Mouse (Mus musculus): ENCODE data around the gene Ppp1r16b. TPM values are rescaled to one million over a fixed set of nuclear protein-coding genes. Genes with fewer than 3 reads are reported as not detected.

The Ppp1r16b gene
- polyA plus RNA-seq, 1 experiment: 59.8 TPM

DNA sequence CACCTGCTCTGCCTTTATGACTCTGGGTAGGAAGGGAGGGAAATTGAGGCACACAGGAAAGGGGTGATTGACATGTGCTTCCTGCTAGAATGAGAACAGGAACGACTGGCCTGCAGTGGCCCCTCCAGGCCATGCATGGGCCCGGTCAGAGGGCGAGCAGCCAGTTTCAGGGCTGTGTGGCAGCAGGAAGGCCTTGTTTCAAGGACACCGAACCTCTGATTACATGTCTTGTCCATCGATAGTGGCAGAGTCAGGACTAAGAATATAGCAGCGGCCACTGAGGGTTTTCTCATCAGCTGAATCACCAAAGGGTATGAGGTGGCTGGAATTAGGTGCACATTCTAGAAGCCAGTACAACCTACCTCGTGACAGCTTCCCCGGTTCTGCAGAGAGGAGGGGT is 109.7 kb downstream of the Ppp1r16b start:
- no peak for DNase-seq
- no peak overlapping the region for H3K27ac ChIP-seq (ENCODE audit: insufficient read depth, low read length)

DNA sequence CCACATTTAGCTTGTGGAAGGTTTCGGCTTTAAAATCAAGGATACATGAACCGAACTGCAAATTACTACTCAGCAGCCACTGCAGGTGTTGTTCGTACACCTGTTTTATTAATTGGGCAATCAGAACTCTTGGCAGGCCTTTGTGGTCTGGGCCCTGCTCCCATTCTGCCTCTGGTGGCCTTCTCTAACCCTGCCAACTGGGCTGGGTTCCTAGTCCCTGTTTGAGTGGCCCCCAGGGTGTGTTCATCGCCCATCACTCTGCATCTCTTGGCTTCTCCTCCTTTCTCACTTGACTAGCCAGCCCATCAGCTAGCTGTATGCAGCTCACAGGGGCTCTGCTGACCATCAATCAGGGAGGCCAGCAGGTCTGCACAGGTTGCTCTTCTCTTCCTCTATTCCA is 111.5 kb downstream of the Ppp1r16b start:
- 19% methylated on average over 4 of the region's 4 CpGs for WGBS
- Histone ChIP-seq H3K4me1 (ENCODE audit: control insufficient read depth, insufficient read depth, low read length) (no peaks in the 10 kb centered on the region), H3K27ac (ENCODE audit: insufficient read depth, low read length) (no peak overlapping the region), H3K27me3 (ENCODE audit: control insufficient read depth, insufficient read depth, low read length) (no peaks in the 10 kb centered on the region), H3K4me3 (replicated peaks; ENCODE audit: insufficient read depth, low read depth, low read length) (no peak overlapping the region)
- DNase-seq: peak in 1 of 2 experiments; percentile 10
- TF ChIP-seq POLR2A (IDR thresholded peaks at IDR 0.05; ENCODE audit: borderline replicate concordance, insufficient read depth, low read length): no peak
- TF ChIP-seq CTCF (IDR thresholded peaks at IDR 0.05; ENCODE audit: borderline replicate concordance, insufficient read depth, low read depth, low read length): no peak

More for the DNA sequence above, 109.7 kb downstream of the Ppp1r16b start:
- WGBS: 89% methylated on average over 8 of the region's 8 CpGs
- Histone ChIP-seq H3K27me3 (ENCODE audit: control insufficient read depth, insufficient read depth, low read length) (no peaks in the 10 kb centered on the region), H3K4me1 (ENCODE audit: control insufficient read depth, insufficient read depth, low read length) (no peaks in the 10 kb centered on the region), H3K4me3 (replicated peaks; ENCODE audit: insufficient read depth, low read depth, low read length) (no peak overlapping the region)
- TF ChIP-seq POLR2A (IDR thresholded peaks at IDR 0.05; ENCODE audit: borderline replicate concordance, insufficient read depth, low read length): no peak

DNA sequence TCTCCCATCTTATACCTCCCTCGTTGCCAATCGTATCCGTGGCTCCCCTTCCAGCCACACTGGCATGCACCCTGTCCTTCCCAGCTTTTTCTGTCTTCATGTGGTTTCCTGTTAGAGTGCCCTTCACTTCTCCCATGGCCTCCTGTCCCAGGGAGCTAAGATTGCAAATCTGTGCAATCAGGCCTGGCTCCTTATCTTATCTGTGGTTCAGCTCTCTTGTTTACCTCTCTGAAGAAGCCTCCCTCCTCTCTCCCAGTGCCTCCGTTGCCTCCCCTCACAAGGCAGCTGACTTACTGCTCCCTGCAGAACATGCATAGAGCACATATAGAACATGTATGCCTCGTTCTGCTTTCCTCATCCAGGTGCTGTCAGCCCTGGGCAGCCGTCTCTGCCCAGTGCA is 112.3 kb downstream of the Ppp1r16b start:
- TF ChIP-seq CTCF (IDR thresholded peaks at IDR 0.05; ENCODE audit: borderline replicate concordance, insufficient read depth, low read depth, low read length) (no peak), POLR2A (IDR thresholded peaks at IDR 0.05; ENCODE audit: borderline replicate concordance, insufficient read depth, low read length) (no peak)
- DNase-seq: no peak
- Histone ChIP-seq H3K27me3 (ENCODE audit: control insufficient read depth, insufficient read depth, low read length) (no peaks in the 10 kb centered on the region), H3K4me3 (replicated peaks; ENCODE audit: insufficient read depth, low read depth, low read length) (no peak overlapping the region), H3K27ac (ENCODE audit: insufficient read depth, low read length) (no peak overlapping the region), H3K4me1 (ENCODE audit: control insufficient read depth, insufficient read depth, low read length) (no peaks in the 10 kb centered on the region)
- whole genome bisulfite sequencing: 61% methylated on average over 6 of the region's 6 CpGs

DNA sequence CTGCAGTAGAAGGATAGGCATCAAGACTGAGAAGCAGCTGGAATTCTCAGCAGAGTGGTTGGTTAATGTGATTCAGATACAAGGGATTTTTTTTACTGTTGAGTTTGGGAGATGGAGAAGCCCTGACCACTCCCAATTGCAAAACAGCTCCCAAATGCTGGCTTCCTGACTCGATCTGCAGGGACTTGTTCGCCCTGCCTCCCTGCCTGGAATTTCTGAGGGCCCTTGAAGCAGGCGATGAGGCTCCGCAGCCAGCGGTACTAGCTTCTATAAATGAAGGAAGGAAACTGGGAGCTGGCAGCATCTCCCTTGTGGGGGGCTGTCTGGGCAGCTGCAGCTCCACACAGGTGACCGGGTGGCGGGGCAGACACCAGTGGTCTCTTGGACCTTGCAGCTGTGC is 113.2 kb downstream of the Ppp1r16b start:
- Histone ChIP-seq H3K4me1 (ENCODE audit: control insufficient read depth, insufficient read depth, low read length) (no peaks in the 10 kb centered on the region), H3K4me3 (replicated peaks; ENCODE audit: insufficient read depth, low read depth, low read length) (no peak overlapping the region), H3K27ac (ENCODE audit: insufficient read depth, low read length) (no peak overlapping the region), H3K27me3 (ENCODE audit: control insufficient read depth, insufficient read depth, low read length) (no peaks in the 10 kb centered on the region)
- no peak for DNase-seq
- WGBS: 89% methylated on average over 7 of the region's 7 CpGs
- TF ChIP-seq POLR2A (IDR thresholded peaks at IDR 0.05; ENCODE audit: borderline replicate concordance, insufficient read depth, low read length) (no peak), CTCF (IDR thresholded peaks at IDR 0.05; ENCODE audit: borderline replicate concordance, insufficient read depth, low read depth, low read length) (no peak)

DNA sequence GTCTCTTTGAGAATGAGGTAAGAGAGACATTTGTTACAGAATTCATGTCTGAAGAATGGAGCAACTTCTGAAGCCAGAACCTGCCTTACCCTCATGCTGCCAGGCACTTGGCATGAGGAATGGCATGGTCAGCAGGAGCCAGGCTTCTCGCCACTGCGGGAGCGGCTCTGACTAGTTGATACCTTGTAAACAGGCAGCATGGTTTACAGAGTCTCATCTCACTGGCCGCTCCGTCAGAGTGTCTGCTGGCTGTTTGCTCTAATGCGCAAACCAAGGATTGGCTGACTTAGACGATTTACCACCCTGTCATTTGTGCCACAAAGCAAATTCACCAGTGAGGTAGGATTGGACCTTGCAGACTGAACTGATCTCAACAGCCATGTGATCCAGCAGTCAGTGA is 115.9 kb downstream of the Ppp1r16b start:
- no peak for DNase-seq
- Histone ChIP-seq H3K4me3 (replicated peaks; ENCODE audit: insufficient read depth, low read depth, low read length) (no peak overlapping the region), H3K4me1 (ENCODE audit: control insufficient read depth, insufficient read depth, low read length) (no peaks in the 10 kb centered on the region), H3K27me3 (ENCODE audit: control insufficient read depth, insufficient read depth, low read length) (no peaks in the 10 kb centered on the region), H3K27ac (ENCODE audit: insufficient read depth, low read length) (no peak overlapping the region)
- WGBS: 22% methylated on average over 7 of the region's 7 CpGs
- TF ChIP-seq CTCF (IDR thresholded peaks at IDR 0.05; ENCODE audit: borderline replicate concordance, insufficient read depth, low read depth, low read length): no peak
- no peak for TF ChIP-seq POLR2A (IDR thresholded peaks at IDR 0.05; ENCODE audit: borderline replicate concordance, insufficient read depth, low read length)

DNA sequence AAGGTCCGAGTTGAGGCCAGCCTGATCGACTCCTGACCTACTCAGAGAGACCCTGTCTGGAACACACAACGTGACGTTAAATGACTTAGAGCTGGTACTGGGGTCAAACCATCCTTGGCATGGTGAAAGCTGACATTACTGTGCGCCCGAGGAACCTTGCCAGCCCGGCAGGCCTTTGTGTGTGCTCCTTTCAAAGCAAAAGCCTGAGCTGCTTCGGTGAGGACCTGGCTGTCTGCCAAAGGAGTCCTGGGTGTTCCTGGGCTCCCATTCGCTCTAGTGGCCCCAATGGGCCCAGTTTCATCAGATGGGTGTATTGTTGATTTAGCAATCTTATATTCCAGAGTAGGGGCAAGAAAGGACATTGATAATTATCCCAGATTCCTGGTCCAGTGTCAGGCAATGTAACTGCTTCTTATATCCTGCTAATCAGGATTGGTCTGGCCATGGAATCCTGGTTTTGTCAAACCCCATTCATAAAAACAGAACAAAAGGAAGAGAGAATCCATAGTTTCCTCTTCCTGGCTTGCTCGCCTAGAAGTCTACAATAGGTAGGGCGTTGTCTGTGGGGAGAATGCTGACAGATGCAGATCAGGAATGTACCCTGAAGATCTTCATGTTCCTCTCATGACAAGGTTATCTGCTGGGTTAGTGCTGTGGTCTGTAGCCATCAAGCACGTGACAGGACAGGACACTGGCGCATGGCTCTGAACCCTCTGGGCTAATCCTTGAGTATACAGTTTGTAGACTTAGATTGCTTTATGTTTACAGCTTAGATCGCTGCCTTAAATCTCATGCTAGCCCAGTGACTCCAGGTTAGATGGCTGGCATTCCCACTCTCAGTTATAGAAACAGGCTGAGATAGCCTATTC is 122.0 kb downstream of the Ppp1r16b start:
- H3K4me1 ChIP-seq (ENCODE audit: control insufficient read depth, insufficient read depth, low read length): no peaks in the 10 kb centered on the region
- no peak overlapping the region for H3K4me3 ChIP-seq (replicated peaks; ENCODE audit: insufficient read depth, low read depth, low read length)
- 72% methylated on average over 14 of the region's 14 CpGs for WGBS
- no peaks in the 10 kb centered on the region for H3K27me3 ChIP-seq (ENCODE audit: control insufficient read depth, insufficient read depth, low read length)
- no peak for DNase-seq
- H3K27ac ChIP-seq (ENCODE audit: insufficient read depth, low read length): no peak overlapping the region
- TF ChIP-seq CTCF (IDR thresholded peaks at IDR 0.05; ENCODE audit: borderline replicate concordance, insufficient read depth, low read depth, low read length) (no peak), POLR2A (IDR thresholded peaks at IDR 0.05; ENCODE audit: borderline replicate concordance, insufficient read depth, low read length) (no peak)

DNA sequence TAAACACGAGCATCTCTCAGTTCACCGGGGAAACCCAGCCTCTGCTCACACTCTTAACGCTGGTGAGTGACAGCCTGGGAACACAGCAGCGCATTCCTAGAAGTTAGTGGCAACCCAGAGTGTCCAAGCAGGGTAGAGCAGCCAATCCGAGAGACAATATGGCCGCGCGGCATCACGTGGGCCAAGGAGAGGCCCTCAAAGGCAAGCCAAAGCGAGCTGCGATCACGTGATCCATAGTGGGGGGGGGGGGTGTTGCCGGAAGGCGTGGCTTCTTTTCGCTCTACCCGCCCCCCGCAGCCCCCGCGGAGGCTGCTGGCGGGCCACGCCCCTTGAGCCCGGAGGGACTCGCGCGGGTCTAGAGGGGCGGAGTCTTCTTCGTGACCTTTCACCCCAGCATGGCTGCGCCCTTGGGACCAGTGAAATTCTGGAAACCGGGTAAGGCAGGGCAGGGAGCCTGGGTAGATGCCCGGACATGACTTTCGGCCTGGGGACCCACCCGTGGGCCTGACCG is 129.4 kb downstream of the Ppp1r16b start, which contains the start of gene Dhx35:
Gene Dhx35 (plus strand): TSS at position 314 of the 511 bp plus-strand sequence.
- peak; percentile 90 to 93 for DNase-seq
- no peaks in the 10 kb centered on the region for H3K27me3 ChIP-seq (ENCODE audit: control insufficient read depth, insufficient read depth, low read length)
- under 1% methylated on average over 33 of the region's 33 CpGs for WGBS
- H3K27ac ChIP-seq (ENCODE audit: insufficient read depth, low read length): peak within 1 kb of the TSS; percentile 35
- peaks cover 3% of the 10 kb centered on the region for H3K4me1 ChIP-seq (ENCODE audit: control insufficient read depth, insufficient read depth, low read length)
- TF ChIP-seq POLR2A (IDR thresholded peaks at IDR 0.05; ENCODE audit: borderline replicate concordance, insufficient read depth, low read length) (peak; percentile 71; the same call in 1 of the 2 replicates), CTCF (IDR thresholded peaks at IDR 0.05; ENCODE audit: borderline replicate concordance, insufficient read depth, low read depth, low read length) (no peak)
- peak within 1 kb of the TSS; percentile 69 for H3K4me3 ChIP-seq (replicated peaks; ENCODE audit: insufficient read depth, low read depth, low read length)

DNA sequence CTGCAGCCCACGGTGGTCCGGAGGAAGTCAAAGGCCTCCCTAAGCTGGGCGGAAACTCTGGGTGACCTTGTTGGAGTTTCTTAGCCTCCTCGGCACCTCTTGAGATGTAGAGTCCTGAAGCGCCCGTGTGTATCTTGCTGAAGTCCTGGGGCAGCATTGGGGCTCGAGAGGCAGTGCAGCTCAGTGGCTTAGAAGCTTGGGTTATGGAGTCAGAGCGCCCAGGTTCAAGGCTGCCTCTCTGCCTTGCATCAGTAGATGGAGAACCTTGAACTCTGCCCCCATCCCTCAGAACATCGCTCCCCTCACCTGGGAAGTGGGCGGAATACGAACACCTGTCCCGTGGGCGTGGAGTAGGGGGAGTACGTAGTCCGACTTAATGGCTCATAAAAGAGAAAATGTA is 129.8 kb downstream of the Ppp1r16b start:
- WGBS: 13% methylated on average over 15 of the region's 15 CpGs

More for the DNA sequence above, 129.8 kb downstream of the Ppp1r16b start:
- peaks cover 3% of the 10 kb centered on the region for H3K4me1 ChIP-seq (ENCODE audit: control insufficient read depth, insufficient read depth, low read length)
- no peak for DNase-seq
- no peaks in the 10 kb centered on the region for H3K27me3 ChIP-seq (ENCODE audit: control insufficient read depth, insufficient read depth, low read length)
- H3K27ac ChIP-seq (ENCODE audit: insufficient read depth, low read length): no peak overlapping the region
- H3K4me3 ChIP-seq (replicated peaks; ENCODE audit: insufficient read depth, low read depth, low read length): peak overlapping the region; percentile 69
- TF ChIP-seq CTCF (IDR thresholded peaks at IDR 0.05; ENCODE audit: borderline replicate concordance, insufficient read depth, low read depth, low read length) (no peak), POLR2A (IDR thresholded peaks at IDR 0.05; ENCODE audit: borderline replicate concordance, insufficient read depth, low read length) (no peak)
